Mouse (Mus musculus) intestine, embryonic 15.5 days (tissue): Measurements from ENCODE around the gene Cenpq. TPM values are rescaled to one million over a fixed set of nuclear protein-coding genes. Genes with fewer than 3 reads are reported as not detected.

Source experiments
- ATAC-seq: fragments of 200-750 bp; cut with Nextera tagmentation; 2 replicates; pipeline ENCODE4 v1.8.0; 2017; ENCODE audit warnings: moderate TSS enrichment, moderate library complexity
- H3K27ac ChIP-seq: fragments of 300-500 bp; sonication (generic); 2 replicates; pipeline ENCODE4 v1.5.1; 2015; ENCODE audit warnings: mild to moderate bottlenecking, inconsistent platforms
- H3K27me3 ChIP-seq: fragments of 300-500 bp; sonication (generic); replicated peaks from 2 replicates; pipeline ENCODE4 v1.6.1; 2015; ENCODE audit warnings: inconsistent platforms
- H3K36me3 ChIP-seq: fragments of 300-500 bp; sonication (generic); 2 replicates; pipeline ENCODE4 v1.6.1; 2015; ENCODE audit warnings: inconsistent platforms
- H3K4me1 ChIP-seq: fragments of 300-500 bp; sonication (generic); replicated peaks from 2 replicates; pipeline ENCODE4 v1.6.1; 2015; ENCODE audit warnings: inconsistent platforms
- H3K4me2 ChIP-seq: fragments of 300-500 bp; sonication (generic); replicated peaks from 2 replicates; pipeline ENCODE4 v1.6.1; 2015; ENCODE audit warnings: mild to moderate bottlenecking, inconsistent platforms
- H3K4me3 ChIP-seq: fragments of 300-500 bp; sonication (generic); replicated peaks from 2 replicates; pipeline ENCODE4 v1.5.1; 2015; ENCODE audit warnings: inconsistent platforms
- H3K9ac ChIP-seq: fragments of 300-500 bp; sonication (generic); 2 replicates; pipeline ENCODE4 v1.6.1; 2015; ENCODE audit warnings: inconsistent platforms
- H3K9me3 ChIP-seq: fragments of 300-500 bp; sonication (generic); 2 replicates; pipeline ENCODE4 v1.6.1; 2016; ENCODE audit warnings: inconsistent platforms
- WGBS: fragments of 180-500 bp; shearing (Covaris S2); methylation state at CpG from one replicate; pipeline ENCODE4 v1.1.7; 2015; 5-methylcytosine and 5-hydroxymethylcytosine counted together
- polyA plus RNA-seq: library from polyadenylated mRNA; unstranded; fragments of >200 nt; fragmentation: Nextera tagmentation; extraction: Ambion mirVana; gene quantifications from 2 replicates; pipeline ENCODE4 v1.2.1, GENCODE M21; 2015

The Cenpq gene
- 19.2 and 21.0 TPM in 2 replicates for polyA plus RNA-seq

DNA sequence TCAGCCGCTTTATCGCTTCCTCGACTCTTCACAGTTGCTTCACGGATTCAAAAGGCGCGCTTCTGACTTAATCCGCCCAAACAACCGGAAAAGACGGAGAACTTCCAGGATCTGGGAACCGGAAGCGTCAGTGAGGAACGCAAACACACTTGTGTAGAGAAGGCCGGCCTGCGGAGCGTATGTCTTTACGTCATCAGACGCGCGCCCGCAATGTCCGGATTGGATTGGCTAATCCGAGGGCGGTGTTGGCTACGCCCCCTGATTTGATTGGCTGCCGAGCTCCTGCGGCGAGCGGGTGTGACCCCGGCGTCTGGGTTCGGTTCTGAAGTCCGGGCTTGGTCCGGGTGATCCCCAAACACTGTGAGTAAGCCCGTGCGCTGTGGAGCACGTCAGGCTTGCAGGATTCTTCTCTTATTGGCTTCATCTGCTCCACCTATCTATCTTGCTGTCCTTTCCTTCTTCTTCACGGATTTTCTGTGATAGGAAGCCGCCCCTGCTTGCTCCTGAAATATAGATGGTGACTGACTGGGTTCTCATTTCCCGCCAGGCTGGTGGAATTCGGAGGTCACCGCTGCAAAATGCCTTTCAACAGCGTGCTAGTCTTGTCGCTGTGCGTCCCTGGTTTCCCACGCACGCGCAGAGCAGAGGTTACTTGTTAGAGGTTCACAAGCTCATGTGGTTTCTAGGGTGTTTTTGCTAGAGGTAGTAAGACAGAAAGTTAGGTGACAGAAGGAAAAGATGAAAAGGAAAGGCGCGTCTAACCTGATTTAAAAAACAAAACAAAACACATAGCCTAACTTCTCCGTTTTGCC lies at the start of gene Cenpq, which contains the start of gene Mut:
TSS of gene Cenpq (minus strand) at position 628 of the 812 bp plus-strand sequence.
TSS of gene Mut (plus strand) at position 266 of the 812 bp plus-strand sequence.
- H3K4me1 ChIP-seq = 0 out of 2 replicates have a peak, but pooled peaks cover 3% of the 10 kb centered on the region
- H3K4me2 ChIP-seq = peak within 1 kb of the TSS; percentile 67
- under 1% methylated on average over 50 of the region's 50 CpGs for WGBS
- peak within 1 kb of the TSS; percentile 68 for H3K4me3 ChIP-seq
- peak within 1 kb of the TSS; percentile 92 for H3K27ac ChIP-seq
- H3K27me3 ChIP-seq = no peaks in the 10 kb centered on the region
- no peaks in the 10 kb centered on the region for H3K36me3 ChIP-seq
- H3K9me3 ChIP-seq = no peaks in the 10 kb centered on the region
- peak; percentile 100 for ATAC-seq
- H3K9ac ChIP-seq = peak within 1 kb of the TSS; percentile 60

GRCm38 (mm10) chr17:40977914-40978313 lies 43.1 kb upstream of the Cenpq start:
- Histone ChIP-seq H3K4me1 (no peaks in the 10 kb centered on the region), H3K27me3 (no peaks in the 10 kb centered on the region), H3K27ac (no peak overlapping the region), H3K4me3 (no peak overlapping the region), H3K4me2 (no peak overlapping the region), H3K9ac (no peak overlapping the region), H3K9me3 (no peaks in the 10 kb centered on the region), H3K36me3 (no peaks in the 10 kb centered on the region)
- 74% methylated on average over 11 of the region's 11 CpGs for WGBS
- ATAC-seq = no peak

GRCm38 (mm10) chr17:40948518-40948917 lies 13.7 kb upstream of the Cenpq start:
- WGBS = 89% methylated on average over 3 of the region's 3 CpGs
- no peak for ATAC-seq
- Histone ChIP-seq H3K9me3 (no peaks in the 10 kb centered on the region), H3K4me3 (no peak overlapping the region), H3K4me2 (no peak overlapping the region), H3K27ac (no peak overlapping the region), H3K9ac (no peak overlapping the region), H3K27me3 (no peaks in the 10 kb centered on the region), H3K36me3 (peaks cover 5% of the 10 kb centered on the region), H3K4me1 (no peaks in the 10 kb centered on the region)

DNA sequence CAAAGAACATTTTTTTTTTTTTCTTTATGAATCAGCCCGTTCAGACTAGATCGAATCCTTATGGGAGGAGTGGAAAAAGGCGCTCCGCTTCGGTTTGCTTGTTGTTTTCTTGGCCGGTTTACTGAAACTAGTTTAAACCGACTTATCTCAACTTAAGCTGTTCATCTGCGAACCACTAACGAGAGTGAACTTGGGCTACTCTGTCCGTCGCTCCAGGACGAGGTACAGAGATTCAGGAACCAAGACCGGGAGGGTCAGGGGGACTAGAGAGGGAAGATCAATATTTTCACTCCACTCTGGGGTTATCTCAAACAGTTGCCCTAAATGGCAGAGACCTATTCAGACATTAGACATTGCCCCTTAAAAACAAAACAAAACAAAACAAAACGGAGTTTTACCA lies 862 bp downstream of the Cenpq start:
- Histone ChIP-seq H3K9ac (peak overlapping the region; percentile 49), H3K27me3 (no peaks in the 10 kb centered on the region), H3K9me3 (no peaks in the 10 kb centered on the region), H3K4me3 (peak overlapping the region; percentile 68), H3K36me3 (no peaks in the 10 kb centered on the region), H3K4me1 (0 out of 2 replicates have a peak, but pooled peaks cover 3% of the 10 kb centered on the region), H3K27ac (no peak overlapping the region), H3K4me2 (peak overlapping the region; percentile 67)
- peak; percentile 47 for ATAC-seq
- 0% methylated on average over 14 of the region's 14 CpGs for WGBS

DNA sequence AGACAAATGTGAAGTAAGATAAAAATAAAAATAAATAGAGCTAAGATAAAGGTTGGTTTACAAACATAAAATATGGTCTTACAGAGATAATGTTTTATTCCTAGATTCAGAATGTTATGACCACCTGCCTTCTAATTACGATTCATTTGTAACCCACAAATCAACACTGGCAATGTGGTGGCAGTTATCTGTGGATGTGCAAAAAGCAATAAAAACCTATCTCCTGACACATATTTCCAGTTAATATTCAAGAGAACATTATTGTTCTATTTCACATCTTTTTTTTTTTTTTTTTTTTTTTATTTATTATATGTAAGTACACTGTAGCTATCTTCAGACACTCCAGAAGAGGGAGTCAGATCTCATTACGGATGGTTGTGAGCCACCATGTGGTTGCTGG lies 19.3 kb downstream of the Cenpq start:
- ATAC-seq = no peak
- H3K27ac ChIP-seq = no peak overlapping the region
- WGBS = 92% methylated on average over 2 of the region's 2 CpGs
- no peaks in the 10 kb centered on the region for H3K4me1 ChIP-seq
- H3K9ac ChIP-seq = no peak overlapping the region
- H3K36me3 ChIP-seq = no peaks in the 10 kb centered on the region
- no peaks in the 10 kb centered on the region for H3K27me3 ChIP-seq
- no peak overlapping the region for H3K4me3 ChIP-seq
- H3K9me3 ChIP-seq = no peaks in the 10 kb centered on the region
- H3K4me2 ChIP-seq = no peak overlapping the region

DNA sequence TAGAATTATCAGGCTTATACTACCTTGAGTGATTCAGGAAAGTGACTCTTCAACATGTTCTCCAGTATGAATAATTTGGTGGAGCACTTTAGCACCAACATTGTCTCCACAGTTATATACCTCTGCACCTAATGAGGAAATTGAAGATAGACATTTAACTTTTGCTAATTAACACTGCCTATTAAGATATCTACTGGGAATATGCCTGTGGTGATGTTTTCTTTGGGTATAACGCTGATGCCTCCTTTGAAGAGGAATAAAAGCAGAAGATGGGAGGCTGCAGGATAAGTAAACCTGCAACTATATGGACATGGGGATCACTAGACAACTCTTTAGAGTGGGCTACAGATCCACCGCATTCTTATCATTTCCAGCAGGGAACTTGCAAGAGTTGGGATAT lies 20.6 kb downstream of the Cenpq start, which contains the start of gene Glyatl3:
TSS of gene Glyatl3 (minus strand) at position 101 of the 400 bp plus-strand sequence.
- no peaks in the 10 kb centered on the region for H3K9me3 ChIP-seq
- no peaks in the 10 kb centered on the region for H3K4me1 ChIP-seq
- 97% methylated on average over 2 of the region's 2 CpGs for WGBS
- H3K27ac ChIP-seq = no peak within 1 kb of the TSS
- H3K27me3 ChIP-seq = no peaks in the 10 kb centered on the region
- H3K9ac ChIP-seq = no peak within 1 kb of the TSS
- no peak within 1 kb of the TSS for H3K4me3 ChIP-seq
- no peak for ATAC-seq
- no peaks in the 10 kb centered on the region for H3K36me3 ChIP-seq
- H3K4me2 ChIP-seq = no peak within 1 kb of the TSS

GRCm38 (mm10) chr17:40904721-40905154 lies 30.1 kb downstream of the Cenpq start:
- WGBS = 8% methylated on average over 13 of the region's 14 CpGs
- Histone ChIP-seq H3K27ac (no peak overlapping the region), H3K27me3 (no peaks in the 10 kb centered on the region), H3K36me3 (no peaks in the 10 kb centered on the region), H3K4me2 (peak overlapping the region; percentile 42), H3K9ac (no peak overlapping the region), H3K4me3 (no peak overlapping the region), H3K9me3 (no peaks in the 10 kb centered on the region), H3K4me1 (no peaks in the 10 kb centered on the region)
- no peak for ATAC-seq

DNA sequence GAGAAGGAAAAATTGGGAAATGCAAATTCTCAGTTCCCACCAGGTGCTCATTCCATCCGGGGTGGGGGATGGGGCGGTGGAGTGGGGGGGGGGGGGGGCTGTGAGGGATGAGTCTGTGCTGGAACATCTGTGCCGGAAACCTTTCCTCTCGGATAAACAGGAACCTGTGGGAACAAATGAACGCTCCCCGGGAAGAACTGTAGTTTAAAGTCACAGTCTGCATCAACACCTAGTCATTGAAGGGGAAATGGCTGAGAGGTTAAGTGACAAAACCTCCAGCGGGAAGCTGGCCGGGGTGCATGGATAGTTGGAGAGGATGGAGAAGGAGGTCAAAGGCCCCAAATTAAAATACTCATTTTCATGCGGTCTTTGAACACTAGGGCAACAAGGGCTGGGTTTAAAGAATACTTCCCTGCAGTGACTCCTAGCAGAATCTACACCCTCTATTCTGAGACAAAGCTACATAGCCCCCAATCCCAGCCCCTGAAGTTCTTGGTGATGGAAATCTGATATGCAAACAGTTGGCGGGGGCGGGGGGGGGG lies 30.7 kb downstream of the Cenpq start:
- no peaks in the 10 kb centered on the region for H3K36me3 ChIP-seq
- ATAC-seq = no peak
- no peak overlapping the region for H3K27ac ChIP-seq
- no peaks in the 10 kb centered on the region for H3K9me3 ChIP-seq
- H3K9ac ChIP-seq = no peak overlapping the region
- H3K27me3 ChIP-seq = no peaks in the 10 kb centered on the region
- no peaks in the 10 kb centered on the region for H3K4me1 ChIP-seq
- no peak overlapping the region for H3K4me3 ChIP-seq
- peak overlapping the region; percentile 42 for H3K4me2 ChIP-seq
- 13% methylated on average over 11 of the region's 11 CpGs for WGBS

DNA sequence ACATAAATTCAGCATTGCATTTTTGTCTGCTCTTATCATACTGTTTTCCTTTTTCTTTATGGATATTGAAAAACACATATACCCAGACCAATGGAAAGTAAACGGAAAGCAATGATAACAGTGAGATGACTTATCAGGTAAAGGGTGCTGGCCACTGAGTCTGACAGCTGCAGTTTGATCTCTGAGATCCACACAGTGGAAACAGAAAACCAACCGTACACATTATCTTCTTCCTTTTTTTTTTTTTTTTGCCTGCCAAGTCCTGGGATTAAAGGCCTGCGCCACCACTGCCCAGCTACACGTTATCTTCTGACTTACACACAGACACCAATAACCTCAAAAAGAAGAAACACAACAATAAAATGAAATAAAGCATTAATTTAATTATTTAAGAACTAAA lies 31.5 kb downstream of the Cenpq start:
- Histone ChIP-seq H3K4me3 (no peak overlapping the region), H3K9ac (no peak overlapping the region), H3K27me3 (no peaks in the 10 kb centered on the region), H3K36me3 (no peaks in the 10 kb centered on the region), H3K27ac (no peak overlapping the region), H3K9me3 (no peaks in the 10 kb centered on the region), H3K4me1 (no peaks in the 10 kb centered on the region), H3K4me2 (no peak overlapping the region)
- whole genome bisulfite sequencing = 67% methylated on average over 4 of the region's 4 CpGs
- ATAC-seq = no peak

DNA sequence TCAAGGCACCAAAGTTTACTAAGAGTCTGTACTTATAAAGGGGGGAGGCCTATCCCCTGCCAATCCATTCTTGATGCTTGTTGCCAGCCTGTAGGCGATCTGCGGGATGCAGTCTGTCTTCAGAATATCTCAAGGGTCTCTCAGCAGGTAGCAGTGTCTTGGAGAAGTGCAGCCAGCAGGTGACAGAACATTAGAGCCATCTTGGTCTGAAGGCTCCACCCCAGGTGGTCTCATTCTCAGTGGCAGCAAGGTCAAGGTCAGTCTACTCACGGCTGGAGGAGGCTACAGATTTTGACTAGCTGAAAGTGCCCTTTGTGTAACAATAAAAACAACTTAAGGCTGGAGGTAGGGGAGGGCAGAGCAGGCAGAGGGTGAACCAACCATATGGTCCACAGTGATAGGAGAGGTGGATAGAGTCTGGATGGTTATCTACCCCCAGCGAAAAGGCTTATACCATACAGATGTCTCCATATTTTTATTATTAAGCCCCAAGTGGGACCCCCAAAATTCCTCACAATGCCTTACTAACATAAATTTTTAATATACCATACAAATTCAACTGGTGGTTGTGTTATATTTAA lies 35.0 kb downstream of the Cenpq start:
- Histone ChIP-seq H3K36me3 (no peaks in the 10 kb centered on the region), H3K27ac (no peak overlapping the region), H3K9ac (no peak overlapping the region), H3K4me3 (no peak overlapping the region), H3K27me3 (no peaks in the 10 kb centered on the region), H3K4me2 (no peak overlapping the region), H3K4me1 (no peaks in the 10 kb centered on the region), H3K9me3 (no peaks in the 10 kb centered on the region)
- WGBS = 45% methylated on average over 4 of the region's 4 CpGs
- no peak for ATAC-seq

GRCm38 (mm10) chr17:40896863-40897262 lies 38.0 kb downstream of the Cenpq start:
- no peak overlapping the region for H3K4me3 ChIP-seq
- no peaks in the 10 kb centered on the region for H3K36me3 ChIP-seq
- ATAC-seq = no peak; the same call in 1 of the 2 replicates
- H3K9ac ChIP-seq = no peak overlapping the region
- no peak overlapping the region for H3K27ac ChIP-seq
- 72% methylated on average over 1 of the region's 1 CpGs for WGBS
- H3K9me3 ChIP-seq = no peaks in the 10 kb centered on the region
- H3K4me1 ChIP-seq = no peaks in the 10 kb centered on the region
- H3K27me3 ChIP-seq = no peaks in the 10 kb centered on the region
- no peak overlapping the region for H3K4me2 ChIP-seq

- H3K4me3 ChIP-seq = no peak overlapping the region
- no peak overlapping the region for H3K9ac ChIP-seq
- no peaks in the 10 kb centered on the region for H3K9me3 ChIP-seq
- H3K27ac ChIP-seq = no peak overlapping the region
- H3K27me3 ChIP-seq = no peaks in the 10 kb centered on the region
- no peaks in the 10 kb centered on the region for H3K36me3 ChIP-seq
- WGBS = 79% methylated on average over 4 of the region's 4 CpGs
- ATAC-seq = no peak
- no peaks in the 10 kb centered on the region for H3K4me1 ChIP-seq
- H3K4me2 ChIP-seq = no peak overlapping the region
Observed at GRCm38 (mm10) chr17:40887849-40888536, 46.9 kb downstream of the Cenpq start.
